Mouse (Mus musculus) ES-Bruce4 (cell line): ENCODE results near the gene Gm14326. TPM values are rescaled to one million over a fixed set of nuclear protein-coding genes. Genes with fewer than 3 reads are reported as not detected.

Source experiments
- polyA plus RNA-seq: library from polyadenylated mRNA; stranded (reverse); fragments of >200 nt; gene quantifications from 2 replicates; pipeline ENCODE4 v1.2.4, GENCODE M21; 2011; ENCODE audit warnings: low read depth; ENCODE audit not compliant: missing spikeins, insufficient read depth, insufficient read length

Gene Gm14326
- polyA plus RNA-seq, 1 experiment: 6.5 TPM

Other genes with a start within 250 kb of the Gm14326 start
- 16.9 and 22.0 TPM in 2 replicates for gene Gm14322, start 198.0 kb downstream of the Gm14326 start, polyA plus RNA-seq
- 22.3 and 26.8 TPM in 2 replicates for gene Gm14325, start 117.0 kb downstream of the Gm14326 start, polyA plus RNA-seq
- gene Gm14327, start 60.2 kb downstream of the Gm14326 start, polyA plus RNA-seq: 1.4 and 1.9 TPM in 2 replicates
- gene Zfp972, start 31.7 kb downstream of the Gm14326 start, polyA plus RNA-seq: 10.7 and 16.4 TPM in 2 replicates
- 9.8 and 13.3 TPM in 2 replicates for gene Zfp971, start 66.0 kb upstream of the Gm14326 start, polyA plus RNA-seq
- gene Zfp931, start 121.2 kb upstream of the Gm14326 start, polyA plus RNA-seq: 4.6 and 9.8 TPM in 2 replicates
- 0.75 and 0.85 TPM in 2 replicates for gene Phactr3, start 161.7 kb upstream of the Gm14326 start, polyA plus RNA-seq